Mouse (Mus musculus) brown adipose tissue, adult 24 weeks (tissue): ENCODE measurements around the gene Gjc1. TPM values are rescaled to one million over a fixed set of nuclear protein-coding genes. Genes with fewer than 3 reads are reported as not detected.

Experiments
- H3K27ac ChIP-seq: fragments of 200-500 bp; replicated peaks from 2 replicates; pipeline ENCODE4 v1.5.1; 2012; ENCODE audit warnings: low read depth, mild to moderate bottlenecking, low read length
- H3K4me1 ChIP-seq: fragments of 200-500 bp; 2 replicates; pipeline ENCODE4 v1.6.1; 2012; ENCODE audit warnings: low read length, mixed read lengths; ENCODE audit not compliant: control insufficient read depth, insufficient read depth, insufficient read length
- H3K4me3 ChIP-seq: fragments of 200-500 bp; 2 replicates; pipeline ENCODE4 v1.5.1; 2012; ENCODE audit warnings: low read depth, mild to moderate bottlenecking, low read length, moderate library complexity; ENCODE audit not compliant: insufficient read depth
- polyA plus RNA-seq: library from polyadenylated mRNA; stranded (reverse); fragments of >200 nt; gene quantifications from 2 replicates; pipeline ENCODE4 v1.2.4, GENCODE M21; 2012; ENCODE audit not compliant: missing spikeins, insufficient read depth, insufficient read length

Gene Gjc1
- polyA plus RNA-seq, 1 experiment, result 5.0 TPM

DNA sequence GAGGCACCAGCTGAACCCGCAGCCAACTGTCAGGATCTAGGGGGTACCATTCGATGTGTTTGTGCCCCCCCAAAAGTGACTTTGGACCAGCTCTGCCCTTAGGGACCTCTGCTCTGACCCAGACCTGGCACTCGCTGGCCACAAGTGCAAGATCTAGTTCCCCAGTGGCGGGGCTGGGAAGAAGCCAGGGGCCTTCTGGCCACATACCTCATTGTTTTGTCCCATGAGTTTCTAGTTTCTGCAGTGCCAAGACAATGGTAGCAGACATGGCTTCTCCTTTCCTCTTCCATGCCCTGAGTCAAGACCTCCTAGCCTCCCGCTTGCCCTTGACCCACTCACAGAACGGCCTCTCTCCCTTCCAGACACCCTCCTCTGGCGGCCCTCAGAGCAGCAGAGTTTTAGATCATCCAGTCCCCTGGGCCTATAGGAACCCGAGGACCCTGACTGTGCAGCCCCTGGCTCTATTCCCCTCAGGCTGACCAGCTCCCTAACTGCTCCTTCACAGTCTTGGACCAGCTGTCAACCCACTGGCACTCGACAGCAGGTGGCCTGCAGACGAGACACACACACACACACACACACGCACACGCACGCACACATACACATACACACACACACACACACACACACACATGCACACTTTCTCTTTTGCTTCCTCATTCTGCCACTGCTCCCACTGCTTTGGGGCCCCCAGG lies 66.5 kb downstream of the Gjc1 start:
- Histone ChIP-seq H3K4me3 (no peak overlapping the region), H3K27ac (no peak overlapping the region), H3K4me1 (peaks cover 12% of the 10 kb centered on the region)

DNA sequence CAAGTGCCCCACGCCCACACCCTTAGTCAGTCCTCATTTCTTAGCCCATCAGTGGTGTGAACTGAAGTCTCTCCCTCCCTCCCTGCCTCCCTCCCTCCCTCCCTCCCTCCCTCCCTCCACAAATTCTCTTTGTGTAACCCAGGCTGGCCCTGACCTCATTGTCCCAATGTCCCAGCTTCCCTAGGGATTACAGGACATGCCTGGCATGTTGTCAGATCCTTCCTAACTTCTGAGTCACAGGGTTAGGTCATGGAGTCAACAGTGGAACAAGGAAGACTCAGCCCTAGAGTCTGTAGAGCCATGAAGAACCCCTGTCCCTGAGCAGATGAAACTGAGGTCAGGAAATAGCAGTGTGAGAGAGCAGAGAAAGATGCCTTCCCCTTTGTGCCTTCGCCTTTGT lies 69.8 kb downstream of the Gjc1 start:
- H3K4me1 ChIP-seq, result peaks cover 12% of the 10 kb centered on the region
- no peak overlapping the region for H3K27ac ChIP-seq
- no peak overlapping the region for H3K4me3 ChIP-seq

Other genes with a start within 250 kb of the Gjc1 start
- gene Gm11627, start 240.2 kb downstream of the Gjc1 start, polyA plus RNA-seq, result not detected in 2 replicates
- gene Fzd2, start 215.3 kb downstream of the Gjc1 start, polyA plus RNA-seq, result 0.42 and 1.3 TPM in 2 replicates
- gene Meioc, start 156.0 kb downstream of the Gjc1 start, polyA plus RNA-seq, result not detected in 2 replicates
- 19.3 and 27.5 TPM in 2 replicates for gene Ccdc43, start 121.9 kb downstream of the Gjc1 start, polyA plus RNA-seq
- 0.59 and 1.4 TPM in 2 replicates for gene Adam11, start 58.3 kb downstream of the Gjc1 start, polyA plus RNA-seq
- gene Higd1b, start 16.1 kb upstream of the Gjc1 start, polyA plus RNA-seq, result 8.1 and 20.1 TPM in 2 replicates
- 30.9 and 32.6 TPM in 2 replicates for gene Eftud2, start 61.3 kb upstream of the Gjc1 start, polyA plus RNA-seq
- gene Ccdc103, start 61.5 kb upstream of the Gjc1 start, polyA plus RNA-seq, result not detected in 2 replicates
- not detected in 2 replicates for gene Fam187a, start 65.5 kb upstream of the Gjc1 start, polyA plus RNA-seq
- not detected in 2 replicates for gene Gfap, start 81.2 kb upstream of the Gjc1 start, polyA plus RNA-seq
- gene Kif18b, start 105.4 kb upstream of the Gjc1 start, polyA plus RNA-seq, result not detected in 2 replicates
- not detected in 2 replicates for gene C1ql1, start 127.0 kb upstream of the Gjc1 start, polyA plus RNA-seq
- 52.6 and 57.2 TPM in 2 replicates for gene Nmt1, start 208.5 kb upstream of the Gjc1 start, polyA plus RNA-seq
- gene Dcakd, start 208.6 kb upstream of the Gjc1 start, polyA plus RNA-seq, result 25.6 and 25.9 TPM in 2 replicates